Mouse (Mus musculus): Measurements from ENCODE around the gene Ghrl. TPM values are rescaled to one million over a fixed set of nuclear protein-coding genes. Genes with fewer than 3 reads are reported as not detected.

Gene Ghrl
- polyA plus RNA-seq, 1 experiment = 0.40 TPM

- TF ChIP-seq CTCF (IDR thresholded peaks at IDR 0.05; ENCODE audit: extremely low read depth, insufficient read depth, low read length) = no peak
- TF ChIP-seq POLR2A (IDR thresholded peaks at IDR 0.05; ENCODE audit: extremely low read depth, insufficient read depth, low read length) = no peak
- no peak overlapping the region for H3K4me3 ChIP-seq (ENCODE audit: insufficient read depth, low read length)
- no peak overlapping the region for H3K27ac ChIP-seq (ENCODE audit: insufficient read depth, low read length)
- H3K4me1 ChIP-seq (ENCODE audit: control insufficient read depth, insufficient read depth, low read length) = no peaks in the 10 kb centered on the region
Observed at GRCm38 (mm10) chr6:113690400-113691083, 29.1 kb downstream of the Ghrl start.

GRCm38 (mm10) chr6:113690008-113690399 lies 29.7 kb downstream of the Ghrl start:
- no peaks in the 10 kb centered on the region for H3K4me1 ChIP-seq (ENCODE audit: control insufficient read depth, insufficient read depth, low read length)
- no peak for TF ChIP-seq POLR2A (IDR thresholded peaks at IDR 0.05; ENCODE audit: extremely low read depth, insufficient read depth, low read length)
- no peak for TF ChIP-seq CTCF (IDR thresholded peaks at IDR 0.05; ENCODE audit: extremely low read depth, insufficient read depth, low read length)
- H3K27ac ChIP-seq (ENCODE audit: insufficient read depth, low read length) = no peak overlapping the region
- H3K4me3 ChIP-seq (ENCODE audit: insufficient read depth, low read length) = no peak overlapping the region

- H3K4me3 ChIP-seq (ENCODE audit: insufficient read depth, low read length) = no peak overlapping the region
- H3K27ac ChIP-seq (ENCODE audit: insufficient read depth, low read length) = no peak overlapping the region
- TF ChIP-seq CTCF (IDR thresholded peaks at IDR 0.05; ENCODE audit: extremely low read depth, insufficient read depth, low read length) (no peak), POLR2A (IDR thresholded peaks at IDR 0.05; ENCODE audit: extremely low read depth, insufficient read depth, low read length) (no peak)
- no peaks in the 10 kb centered on the region for H3K4me1 ChIP-seq (ENCODE audit: control insufficient read depth, insufficient read depth, low read length)
Observed at GRCm38 (mm10) chr6:113686551-113687125, 33.0 kb downstream of the Ghrl start.

- no peak overlapping the region for H3K4me3 ChIP-seq (ENCODE audit: insufficient read depth, low read length)
- TF ChIP-seq POLR2A (IDR thresholded peaks at IDR 0.05; ENCODE audit: extremely low read depth, insufficient read depth, low read length) = no peak
- TF ChIP-seq CTCF (IDR thresholded peaks at IDR 0.05; ENCODE audit: extremely low read depth, insufficient read depth, low read length) = no peak
- H3K27ac ChIP-seq (ENCODE audit: insufficient read depth, low read length) = no peak overlapping the region
- no peaks in the 10 kb centered on the region for H3K4me1 ChIP-seq (ENCODE audit: control insufficient read depth, insufficient read depth, low read length)
Observed at GRCm38 (mm10) chr6:113683081-113683825, 36.4 kb downstream of the Ghrl start.

- peak; percentile 89 for TF ChIP-seq CTCF (IDR thresholded peaks at IDR 0.05; ENCODE audit: extremely low read depth, insufficient read depth, low read length)
- no peak for TF ChIP-seq POLR2A (IDR thresholded peaks at IDR 0.05; ENCODE audit: extremely low read depth, insufficient read depth, low read length)
- Histone ChIP-seq H3K4me3 (ENCODE audit: insufficient read depth, low read length) (no peak overlapping the region), H3K27ac (ENCODE audit: insufficient read depth, low read length) (no peak overlapping the region), H3K4me1 (ENCODE audit: control insufficient read depth, insufficient read depth, low read length) (no peaks in the 10 kb centered on the region)
Observed at GRCm38 (mm10) chr6:113681271-113681670, 38.4 kb downstream of the Ghrl start.

GRCm38 (mm10) chr6:113679993-113680566 lies 39.6 kb downstream of the Ghrl start:
- H3K27ac ChIP-seq (ENCODE audit: insufficient read depth, low read length) = no peak overlapping the region
- H3K4me3 ChIP-seq (ENCODE audit: insufficient read depth, low read length) = no peak overlapping the region
- TF ChIP-seq POLR2A (IDR thresholded peaks at IDR 0.05; ENCODE audit: extremely low read depth, insufficient read depth, low read length) (no peak), CTCF (IDR thresholded peaks at IDR 0.05; ENCODE audit: extremely low read depth, insufficient read depth, low read length) (no peak)
- no peaks in the 10 kb centered on the region for H3K4me1 ChIP-seq (ENCODE audit: control insufficient read depth, insufficient read depth, low read length)

- no peak overlapping the region for H3K27ac ChIP-seq (ENCODE audit: insufficient read depth, low read length)
- H3K4me1 ChIP-seq (ENCODE audit: control insufficient read depth, insufficient read depth, low read length) = no peaks in the 10 kb centered on the region
- H3K4me3 ChIP-seq (ENCODE audit: insufficient read depth, low read length) = no peak overlapping the region
- no peak for TF ChIP-seq POLR2A (IDR thresholded peaks at IDR 0.05; ENCODE audit: extremely low read depth, insufficient read depth, low read length)
Observed at GRCm38 (mm10) chr6:113678246-113679012, 41.3 kb downstream of the Ghrl start.

- 0 out of 2 replicates have a peak overlapping the region, but pooled peaks have one; percentile 32 for H3K27ac ChIP-seq (ENCODE audit: insufficient read depth, low read length)
- no peaks in the 10 kb centered on the region for H3K4me1 ChIP-seq (ENCODE audit: control insufficient read depth, insufficient read depth, low read length)
- TF ChIP-seq POLR2A (IDR thresholded peaks at IDR 0.05; ENCODE audit: extremely low read depth, insufficient read depth, low read length) = no peak
- no peak for TF ChIP-seq CTCF (IDR thresholded peaks at IDR 0.05; ENCODE audit: extremely low read depth, insufficient read depth, low read length)
- H3K4me3 ChIP-seq (ENCODE audit: insufficient read depth, low read length) = no peak overlapping the region
Observed at GRCm38 (mm10) chr6:113677070-113677734, 42.5 kb downstream of the Ghrl start.
